Mouse (Mus musculus) heart, postnatal 10 days (tissue): Measurements from ENCODE around the gene Itgbl1. TPM values are rescaled to one million over a fixed set of nuclear protein-coding genes. Genes with fewer than 3 reads are reported as not detected.
"Not testable (repeated sequence)": the region's sequence is repeated elsewhere in the genome, so short reads cannot be mapped to it uniquely, and the experiment has no call there.

Experiments
- DNase-seq, 2 experiments: peaks; one replicate each; pipeline ENCODE4 v3.0.0; 2021
- intact Hi-C: fragments of 180-260 bp; cut with DNase I; formaldehyde crosslinking; loops from one replicate; pipeline ENCODE4 v1.15.1; 2025
- total RNA-seq, 2 experiments: library from RNA; stranded (reverse); gene quantifications; 2 replicates each; pipeline ENCODE4 v1.2.3; 2021

Itgbl1 gene
- 1 to 10 TPM; 2.0 to 2.2 TPM for total RNA-seq

DNA sequence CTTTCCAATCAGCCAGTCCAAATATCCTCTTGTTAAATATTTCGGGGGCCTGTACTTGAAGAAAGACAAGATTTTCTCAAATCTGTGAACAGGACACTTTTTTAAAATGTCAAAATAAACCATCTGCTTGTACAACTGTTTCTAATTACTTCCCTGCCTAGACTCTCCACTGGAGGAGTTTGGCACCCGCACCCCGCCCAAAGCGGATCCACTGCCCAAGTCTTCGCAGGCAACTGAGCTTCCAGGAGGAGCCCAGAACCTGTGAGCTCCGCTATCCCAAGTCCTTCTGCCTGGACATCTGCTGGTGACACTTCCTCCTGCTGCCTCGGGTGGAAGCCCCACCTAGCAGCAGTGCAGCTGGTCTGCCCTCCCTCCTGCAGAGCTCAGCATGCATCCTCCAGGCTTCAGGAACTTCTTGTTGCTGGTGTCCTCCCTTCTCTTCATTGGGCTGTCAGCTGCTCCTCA lies at the start of gene Itgbl1:
Gene Itgbl1, plus strand, starts transcription at position 51 of the 465 bp plus-strand sequence.
- intact Hi-C loops = no loop called here
- DNase-seq = peak; percentile 15

DNA sequence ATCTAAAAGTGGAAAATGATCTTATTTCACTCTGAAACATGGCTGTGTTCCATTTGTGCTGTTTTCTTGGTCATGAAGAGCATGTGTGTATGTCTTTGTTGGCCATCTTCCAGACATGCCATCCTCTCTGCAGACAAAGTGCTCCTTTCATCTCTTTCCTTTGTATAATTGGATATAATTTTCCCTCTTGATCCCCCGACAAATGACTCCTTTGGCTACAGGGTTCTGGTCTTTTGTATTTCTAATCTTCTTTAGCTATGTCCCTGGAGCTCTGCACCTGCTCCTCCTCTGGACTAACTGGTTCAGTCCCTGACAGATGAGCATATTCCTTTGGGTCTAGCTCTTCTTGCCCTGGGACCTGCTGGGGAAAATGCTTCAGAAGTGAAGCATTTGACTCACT lies 36.8 kb upstream of the Itgbl1 start:
- intact Hi-C loops = no loop called here

DNA sequence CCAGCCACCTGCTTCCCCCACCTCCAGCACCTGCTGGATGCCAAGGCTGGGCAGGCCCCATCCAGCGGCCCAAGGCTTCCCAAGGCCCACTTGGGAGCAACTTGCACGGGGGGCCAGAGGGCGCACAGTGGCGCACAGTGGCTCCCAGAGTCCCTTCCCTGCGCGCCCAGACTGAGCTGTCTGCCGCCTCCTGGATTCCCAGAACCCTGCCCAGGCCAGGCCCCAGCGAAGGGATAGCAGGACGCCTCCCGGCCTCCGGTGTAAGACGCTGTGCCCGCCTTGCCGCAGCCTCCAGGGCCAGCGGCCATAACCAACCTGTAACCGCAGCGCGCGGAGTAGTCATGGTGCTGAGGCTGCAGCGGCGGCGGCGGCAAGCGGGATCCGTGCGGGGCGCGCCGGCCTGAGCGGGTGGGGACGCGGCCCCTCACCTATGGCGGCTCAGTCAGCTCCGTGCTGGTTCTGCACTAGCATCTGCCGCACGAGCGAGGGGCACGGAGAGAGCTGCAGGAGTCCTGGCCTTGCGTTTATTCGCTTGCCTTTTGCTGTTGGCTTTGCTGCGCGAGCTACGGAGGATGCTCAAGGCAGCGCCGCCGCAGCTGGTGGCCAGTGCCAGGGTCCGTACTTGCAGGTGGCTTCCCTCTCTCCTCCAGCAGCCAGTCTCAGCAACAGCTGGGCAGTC lies 33.1 kb upstream of the Itgbl1 start, which contains the start of gene Nalcn:
Gene Nalcn, minus strand, starts transcription at position 644 of the 679 bp plus-strand sequence.
- DNase-seq = no peak
- intact Hi-C loops = no loop called here

More for the DNA sequence above, 36.8 kb upstream of the Itgbl1 start:
- DNase-seq = no peak

DNA sequence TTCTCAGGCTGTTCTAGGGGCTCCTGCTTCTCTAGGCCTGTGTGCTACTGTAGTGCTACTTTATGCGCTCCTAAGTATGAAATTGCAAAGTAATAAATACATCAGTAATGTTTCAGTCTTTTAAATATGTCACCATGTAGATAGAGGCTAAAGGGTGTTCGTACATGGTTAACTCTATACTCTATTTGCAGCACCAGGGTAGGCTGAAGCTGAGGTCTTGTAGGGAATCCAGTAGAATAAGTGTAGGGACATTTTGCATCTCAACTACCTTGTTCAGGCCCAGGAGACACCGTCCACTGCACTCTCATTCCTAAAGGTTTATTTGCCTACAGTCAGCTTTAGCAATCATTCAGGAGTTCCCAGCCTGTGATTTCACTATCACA lies 32.6 kb upstream of the Itgbl1 start:
- intact Hi-C loops = no loop called here
- no peak for DNase-seq

DNA sequence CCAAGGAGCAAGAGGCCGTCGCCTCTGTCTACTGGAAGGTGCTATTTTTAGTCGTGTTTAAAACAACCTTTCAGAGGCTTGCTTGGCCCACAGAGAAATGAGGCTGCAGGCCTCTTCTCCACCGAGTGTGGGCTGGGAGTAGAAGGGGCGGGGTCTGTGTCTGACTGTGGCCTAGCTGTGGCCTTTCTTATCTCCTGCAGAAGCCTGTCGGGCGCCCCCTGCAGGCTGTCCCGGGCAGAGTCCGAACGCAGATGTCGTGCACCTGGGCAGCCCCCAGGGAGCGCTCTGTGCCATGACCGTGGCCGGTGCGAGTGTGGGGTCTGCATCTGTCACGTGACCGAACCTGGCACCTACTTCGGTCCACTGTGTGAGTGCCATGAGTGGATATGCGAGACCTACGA lies 1.3 kb downstream of the Itgbl1 start:
- DNase-seq = peak; percentile 18 to 24
- intact Hi-C loops = no loop called here

DNA sequence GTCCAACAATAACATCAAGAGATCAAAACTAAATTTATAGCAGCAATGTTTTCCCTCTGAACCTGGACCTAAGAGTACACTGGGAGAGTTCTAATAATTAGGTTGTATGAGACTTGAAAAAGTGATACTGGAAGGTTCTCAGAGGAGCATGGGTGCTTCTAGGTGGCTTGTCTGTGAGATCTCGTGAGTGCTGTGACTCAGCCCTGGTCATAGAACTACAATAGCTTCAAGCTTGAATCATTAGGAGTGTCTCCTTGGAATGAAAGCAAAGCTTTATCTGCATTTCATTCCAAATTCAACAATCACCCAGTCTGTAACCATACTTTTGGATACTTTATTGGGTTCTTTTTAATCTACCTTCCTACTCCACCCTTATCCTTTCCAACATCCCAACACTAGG lies 2.6 kb downstream of the Itgbl1 start:
- DNase-seq = no peak
- intact Hi-C loops = no loop called here

GRCm38 (mm10) chr14:123663206-123663605 lies 3.4 kb downstream of the Itgbl1 start:
- DNase-seq = no peak
- intact Hi-C loops = no loop called here

DNA sequence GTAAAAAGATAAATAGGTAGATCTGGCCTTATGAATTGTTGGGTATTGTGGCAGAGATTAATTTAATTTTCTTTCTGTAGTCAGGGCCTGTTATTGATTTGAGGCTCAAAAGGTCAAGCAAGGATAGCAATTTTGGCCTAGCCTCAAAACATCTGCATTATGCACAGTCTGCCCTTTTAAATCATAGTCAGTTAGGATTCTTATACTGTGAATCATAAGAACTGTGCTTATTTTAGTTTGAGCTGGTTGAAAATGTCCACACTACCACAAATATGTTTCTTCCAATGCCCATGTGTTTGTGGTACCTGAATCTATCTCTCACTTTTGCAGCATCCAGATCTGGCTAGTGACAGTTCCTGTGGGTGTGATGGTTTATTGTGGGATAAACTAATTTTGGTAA lies 4.7 kb downstream of the Itgbl1 start:
- intact Hi-C loops = no loop called here
- no peak for DNase-seq

DNA sequence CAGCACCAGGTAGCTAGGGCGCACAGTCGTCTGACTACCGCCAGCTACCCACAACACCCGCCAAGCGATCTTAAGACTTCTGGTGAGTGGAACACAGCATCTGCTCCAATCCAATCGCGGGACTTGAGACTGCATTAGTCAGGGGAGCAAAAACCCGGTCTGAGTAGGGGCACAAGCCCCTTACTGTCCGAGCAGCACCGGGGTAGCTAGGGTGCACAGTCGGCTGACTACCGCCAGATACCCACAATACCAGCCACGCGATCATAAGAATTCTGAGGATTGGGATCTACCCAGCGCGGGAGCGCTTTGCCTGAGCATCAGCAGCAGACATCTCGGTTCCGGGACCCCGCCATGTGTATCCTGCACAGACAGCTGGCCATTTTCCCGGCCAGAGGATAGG lies 11.3 kb downstream of the Itgbl1 start:
- intact Hi-C loops, DNase-seq: not testable (repeated sequence)

- peak in 1 of 2 experiments; percentile 8 for DNase-seq
- intact Hi-C loops = no loop called here
Measured at GRCm38 (mm10) chr14:123678091-123678490, 18.3 kb downstream of the Itgbl1 start.

DNA sequence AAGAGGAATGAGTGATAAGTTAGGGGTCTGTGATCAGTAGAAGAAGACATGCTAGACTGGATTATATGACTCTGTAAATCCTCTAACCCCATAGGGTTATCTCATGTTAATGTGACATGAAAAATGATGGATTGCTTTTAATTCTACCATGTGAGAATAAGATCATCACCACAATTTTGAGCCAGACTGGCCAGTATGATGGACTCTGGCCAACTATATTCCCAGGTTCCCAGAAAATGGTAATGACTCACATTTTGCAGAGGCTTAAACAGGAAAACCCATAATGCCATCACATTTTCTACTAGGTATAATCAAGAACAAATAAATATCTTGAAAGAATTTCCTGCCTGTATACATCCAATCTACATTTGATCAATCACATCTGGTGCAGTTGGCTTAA lies 55.0 kb downstream of the Itgbl1 start:
- DNase-seq = no peak
- intact Hi-C loops = no loop called here

DNA sequence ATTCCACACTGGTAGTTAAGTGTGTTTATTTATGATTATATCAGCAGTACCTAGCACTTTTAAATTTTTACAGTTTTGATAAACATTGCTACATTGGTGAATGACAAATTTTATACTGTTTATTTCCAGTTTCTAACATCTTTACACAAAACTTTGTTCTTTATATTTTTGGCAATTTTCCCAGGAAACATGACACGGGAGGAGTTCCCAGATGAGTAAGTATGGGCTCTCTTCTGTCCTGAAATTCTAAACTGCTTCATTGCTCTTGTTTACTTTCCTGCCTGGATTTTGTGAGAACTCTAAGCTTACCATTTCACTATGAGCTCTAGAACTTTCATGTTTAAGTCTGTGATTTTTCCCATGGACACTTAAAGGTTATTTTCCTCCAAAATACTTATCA lies 82.3 kb downstream of the Itgbl1 start:
- intact Hi-C loops = no loop called here
- no peak for DNase-seq

GRCm38 (mm10) chr14:123751017-123751416 lies 91.2 kb downstream of the Itgbl1 start:
- no peak for DNase-seq
- intact Hi-C loops = no loop called here

DNA sequence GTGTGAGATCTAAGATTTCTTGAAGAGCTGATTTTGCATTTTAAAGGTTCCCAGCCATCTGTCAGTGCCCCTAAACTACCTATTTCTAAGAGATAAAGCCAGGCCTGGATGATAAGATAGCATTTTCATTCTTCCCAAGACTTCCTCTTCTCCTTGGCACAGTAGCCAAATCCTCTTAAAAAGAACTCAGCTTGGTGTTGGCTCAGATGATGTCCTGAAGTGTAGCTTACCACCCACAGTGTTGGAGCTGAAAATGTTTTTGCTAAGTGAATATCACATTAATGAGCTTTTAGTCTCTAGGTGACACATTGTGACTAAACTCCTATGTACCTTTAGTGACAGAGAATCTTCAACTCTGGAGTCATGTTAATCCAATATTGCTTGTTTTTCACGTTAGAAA lies 99.8 kb downstream of the Itgbl1 start:
- intact Hi-C loops = no loop called here
- DNase-seq = no peak

DNA sequence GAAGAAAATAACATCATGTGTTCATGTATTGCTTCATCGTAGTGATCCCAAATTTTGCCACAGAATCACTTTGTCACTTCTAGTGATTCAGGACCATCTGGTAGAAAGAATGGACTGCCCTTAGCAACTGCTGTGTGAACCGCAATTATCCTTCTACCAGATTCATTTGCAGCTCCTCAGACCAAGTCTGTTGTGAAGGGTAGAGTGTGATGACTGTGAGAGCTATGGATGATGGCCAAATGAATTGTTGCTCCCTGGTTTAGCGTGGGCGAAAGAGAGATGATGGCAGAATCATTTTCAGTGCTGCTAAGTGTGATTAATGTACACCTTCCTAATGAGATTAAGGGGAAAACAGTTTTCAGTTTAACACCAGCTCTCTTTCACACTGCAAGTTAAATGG lies 100.3 kb downstream of the Itgbl1 start:
- intact Hi-C loops = no loop called here
- no peak for DNase-seq

GRCm38 (mm10) chr14:123801744-123802143 lies 142.0 kb downstream of the Itgbl1 start:
- DNase-seq = peak; percentile 18 to 23
- intact Hi-C loops = no loop called here

- DNase-seq = no peak
- intact Hi-C loops = no loop called here
Measured at GRCm38 (mm10) chr14:123837662-123838061, 177.9 kb downstream of the Itgbl1 start.

DNA sequence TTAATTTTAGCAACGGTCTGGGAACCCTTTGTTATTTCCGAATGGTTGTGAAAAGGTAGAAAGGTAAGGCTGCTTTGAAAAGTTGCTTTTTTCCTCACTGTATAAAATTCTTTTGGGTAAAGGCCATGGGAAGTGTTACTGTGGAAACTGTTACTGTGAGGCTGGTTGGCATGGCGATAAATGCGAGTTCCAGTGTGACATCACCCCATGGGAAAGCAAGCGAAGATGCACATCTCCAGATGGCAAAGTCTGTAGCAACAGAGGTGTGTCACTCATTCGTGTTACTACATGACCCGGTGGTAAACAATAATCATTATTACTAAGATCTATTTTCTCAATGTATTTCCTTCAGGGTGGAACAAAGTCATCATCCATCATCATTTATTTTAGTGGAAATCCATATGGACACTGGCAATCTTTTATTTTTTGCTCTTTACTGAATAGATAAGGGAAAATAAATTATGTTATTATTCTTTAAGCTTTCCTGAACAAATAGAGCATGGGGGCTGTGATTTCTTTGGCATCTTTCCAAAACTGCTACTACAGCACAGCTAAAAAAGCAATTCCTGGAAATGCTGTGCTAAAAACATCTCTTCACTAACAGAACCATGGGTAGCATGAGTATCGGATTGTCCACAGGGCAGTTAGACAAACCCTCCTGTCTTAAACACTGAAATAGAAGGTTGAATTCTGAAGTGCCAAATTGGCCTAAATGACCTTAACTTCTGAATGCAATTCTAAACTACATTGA lies 184.1 kb downstream of the Itgbl1 start:
- no peak for DNase-seq
- intact Hi-C loops = no loop called here

DNA sequence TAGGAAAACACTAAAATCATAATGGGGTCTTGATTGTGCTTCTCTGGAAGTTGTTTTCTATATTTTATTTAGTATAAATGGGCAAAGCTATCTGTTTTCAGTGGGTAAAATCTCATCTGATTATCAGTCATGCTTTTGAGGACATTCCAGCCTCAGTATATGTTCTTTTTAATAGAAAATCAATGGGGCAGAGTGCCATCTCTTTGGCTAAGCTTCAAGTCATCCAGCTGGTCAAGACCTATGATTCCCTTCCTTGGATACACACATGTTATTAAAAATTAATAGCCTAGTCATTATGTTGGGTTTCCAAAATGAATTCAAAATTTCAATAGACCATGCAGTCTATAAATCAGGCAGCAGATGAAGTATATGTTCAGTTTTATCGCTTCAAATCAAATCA lies 204.8 kb downstream of the Itgbl1 start:
- DNase-seq = no peak
- intact Hi-C loops = no loop called here

DNA sequence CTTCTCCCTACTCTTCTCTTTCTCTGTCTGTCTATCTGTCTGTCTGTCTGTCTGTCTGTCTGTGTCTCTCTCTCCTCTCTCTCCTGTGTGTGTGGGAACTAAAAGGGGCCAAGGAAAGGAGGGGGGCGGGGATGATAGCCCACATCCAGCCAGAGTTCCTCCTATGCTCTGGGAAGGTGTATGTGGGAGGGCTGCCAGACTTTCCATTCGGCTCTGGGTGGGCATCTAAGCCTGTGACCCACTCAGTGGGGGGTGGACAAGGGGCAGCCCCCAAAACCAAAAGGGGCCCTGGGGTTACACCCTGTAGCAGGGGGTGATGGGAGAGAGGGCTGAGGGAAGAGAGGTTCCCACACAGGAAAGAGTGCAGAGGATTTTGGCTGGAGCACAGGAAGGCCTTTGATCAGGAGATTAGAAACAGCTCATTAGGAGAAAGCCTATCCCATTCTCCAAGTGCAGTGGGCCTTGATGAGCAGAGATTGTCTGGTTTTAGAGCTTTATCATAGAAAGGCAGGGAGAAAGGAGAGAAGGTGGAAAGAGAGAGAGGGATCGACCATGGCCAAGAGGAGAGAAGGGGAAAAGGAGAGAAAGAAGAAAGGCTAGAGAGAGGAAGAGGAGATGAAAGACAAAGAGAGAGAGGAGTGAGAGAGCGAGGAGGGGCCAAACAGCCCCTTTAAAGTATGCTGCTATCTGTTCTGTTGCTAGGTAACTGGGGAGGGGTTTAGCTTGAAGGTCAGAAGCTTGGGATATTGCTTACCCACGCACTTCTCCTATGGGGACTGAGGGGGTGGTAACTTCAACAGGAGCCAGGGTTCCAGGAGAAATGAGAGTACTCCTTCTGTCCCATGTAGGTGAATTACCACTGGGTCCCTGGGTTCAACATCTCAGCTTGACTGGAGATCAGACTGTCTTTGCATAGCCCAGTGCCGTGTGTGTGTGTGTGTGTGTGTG lies 206.3 kb downstream of the Itgbl1 start:
- intact Hi-C loops = no loop called here
- DNase-seq = no peak

DNA sequence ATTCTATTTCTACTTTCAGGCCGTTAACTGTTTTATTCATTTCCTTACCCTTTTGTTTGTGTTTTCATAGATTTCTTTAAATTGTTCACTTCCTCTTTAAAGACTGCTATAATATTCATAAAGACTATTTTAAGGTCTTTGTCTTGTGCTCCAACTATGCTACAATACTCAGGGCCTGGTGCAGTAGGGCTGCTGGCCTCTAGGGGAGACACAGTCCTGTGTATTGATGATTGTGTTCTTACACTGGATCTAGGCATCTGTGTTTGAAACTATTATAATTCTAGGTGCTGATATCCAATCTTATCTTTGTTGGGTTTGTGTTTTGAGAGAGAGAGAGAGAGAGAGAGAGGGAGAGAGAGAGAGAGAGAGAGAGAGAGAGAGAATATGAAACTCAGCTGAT lies 268.1 kb downstream of the Itgbl1 start:
- intact Hi-C loops = no loop called here
- DNase-seq = no peak
